Mouse (Mus musculus) heart, embryonic 11.5 days (tissue): ENCODE data around the gene Flot1. TPM values are rescaled to one million over a fixed set of nuclear protein-coding genes. Genes with fewer than 3 reads are reported as not detected.

Experiments used
- ATAC-seq: fragments of 200-750 bp; cut with Nextera tagmentation; replicated peaks from 2 replicates; pipeline ENCODE4 v1.8.0; 2017; ENCODE audit warnings: moderate library complexity; ENCODE audit not compliant: insufficient number of reproducible peaks, low FRiP score, low TSS enrichment
- H3K27ac ChIP-seq: fragments of 300-500 bp; sonication (generic); 2 replicates; pipeline ENCODE4 v1.5.1; 2014; ENCODE audit warnings: mild to moderate bottlenecking, low read depth, low read length
- H3K27me3 ChIP-seq: fragments of 300-500 bp; sonication (generic); 2 replicates; pipeline ENCODE4 v1.6.1; 2014; ENCODE audit warnings: mild to moderate bottlenecking, low read length, mixed read lengths; ENCODE audit not compliant: control insufficient read depth, insufficient read depth
- H3K36me3 ChIP-seq: fragments of 300-500 bp; sonication (generic); 2 replicates; pipeline ENCODE4 v1.6.1; 2014; ENCODE audit warnings: mild to moderate bottlenecking, low read length, moderate library complexity, mixed read lengths; ENCODE audit not compliant: control insufficient read depth, insufficient read depth
- H3K4me1 ChIP-seq: fragments of 300-500 bp; sonication (generic); 2 replicates; pipeline ENCODE4 v1.6.1; 2014; ENCODE audit warnings: low read length; ENCODE audit not compliant: control insufficient read depth, insufficient read depth
- H3K4me2 ChIP-seq: fragments of 300-500 bp; sonication (generic); 2 replicates; pipeline ENCODE4 v1.6.1; 2014; ENCODE audit warnings: mild to moderate bottlenecking, moderate library complexity
- H3K4me3 ChIP-seq: fragments of 300-500 bp; sonication (generic); 2 replicates; pipeline ENCODE4 v1.5.1; 2014; ENCODE audit warnings: low read depth, low read length
- H3K9ac ChIP-seq: fragments of 300-500 bp; sonication (generic); 2 replicates; pipeline ENCODE4 v1.6.1; 2014; ENCODE audit warnings: mild to moderate bottlenecking, low read depth, low read length, moderate library complexity
- H3K9me3 ChIP-seq: fragments of 300-500 bp; sonication (generic); replicated peaks from 2 replicates; pipeline ENCODE4 v1.6.1; 2016; ENCODE audit warnings: low read length; ENCODE audit not compliant: control insufficient read depth
- WGBS: fragments of 180-500 bp; shearing (Covaris S2); extraction: QIAGEN DNeasy Blood & Tissue Kit; methylation state at CpG from one replicate; pipeline ENCODE4 v1.1.7; 2014; ENCODE audit not compliant: insufficient replicate concordance; 5-methylcytosine and 5-hydroxymethylcytosine counted together
- polyA plus RNA-seq: library from polyadenylated mRNA; unstranded; fragments of >200 nt; fragmentation: Nextera tagmentation; extraction: Ambion mirVana; gene quantifications from 2 replicates; pipeline ENCODE4 v1.2.1, GENCODE M21; 2014

Flot1 gene
- polyA plus RNA-seq, 1 experiment from 2014 or later: 74.0 TPM

DNA sequence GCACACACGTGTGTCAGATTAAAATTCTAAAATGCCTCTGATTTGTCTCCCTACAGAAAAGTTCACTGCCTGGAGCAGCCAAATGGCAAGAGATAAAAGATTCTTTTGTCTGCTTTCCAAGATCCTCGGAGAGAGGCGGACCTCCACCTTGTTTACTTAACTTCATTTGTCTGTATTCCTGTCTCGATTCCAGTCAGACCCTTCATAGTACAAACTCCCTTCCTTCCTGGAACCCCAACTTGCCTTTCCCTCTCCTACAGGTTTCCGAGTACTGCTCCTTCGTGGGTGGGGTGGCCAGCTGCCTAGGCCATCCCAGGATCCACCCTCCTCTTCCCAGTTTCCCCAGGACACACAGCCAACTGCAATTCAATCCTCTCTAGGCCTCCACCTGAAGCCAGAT is 20.0 kb upstream of the Flot1 start:
- Histone ChIP-seq H3K27me3 (no peaks in the 10 kb centered on the region), H3K27ac (no peak overlapping the region), H3K4me3 (no peak overlapping the region), H3K4me1 (no peaks in the 10 kb centered on the region), H3K9me3 (0 out of 2 replicates have a peak, but pooled peaks cover 2% of the 10 kb centered on the region), H3K9ac (no peak overlapping the region), H3K4me2 (no peak overlapping the region), H3K36me3 (no peaks in the 10 kb centered on the region)
- WGBS: 56% methylated on average over 6 of the region's 6 CpGs
- no peak for ATAC-seq

DNA sequence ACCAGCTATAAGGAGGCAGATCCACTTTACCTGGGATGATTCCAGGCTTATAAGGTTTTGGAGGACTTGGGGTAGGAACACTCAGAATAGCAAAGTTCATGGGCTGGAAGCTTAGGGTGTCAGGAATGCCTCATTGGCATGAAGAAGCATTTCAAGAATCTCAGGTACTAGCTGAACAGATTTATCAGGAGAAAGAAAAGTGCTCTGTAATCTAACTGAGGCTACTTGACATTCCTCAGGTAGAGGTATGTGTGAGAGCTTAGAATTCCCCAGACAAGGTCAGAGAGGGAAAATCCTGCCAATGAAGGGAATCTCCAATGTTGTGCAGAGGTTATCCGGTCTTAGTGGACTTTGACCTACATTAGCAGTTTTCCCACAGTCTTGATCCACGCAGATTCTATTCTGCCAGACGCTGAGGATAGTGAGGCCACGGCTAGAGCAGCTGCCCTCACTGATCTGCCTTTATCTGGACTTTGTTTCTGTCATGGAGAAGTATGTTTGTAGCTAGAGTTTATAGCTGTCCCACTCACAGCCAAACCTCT is 19.1 kb upstream of the Flot1 start:
- no peak for ATAC-seq
- Histone ChIP-seq H3K9me3 (no peaks in the 10 kb centered on the region), H3K27ac (no peak overlapping the region), H3K27me3 (no peaks in the 10 kb centered on the region), H3K9ac (no peak overlapping the region), H3K36me3 (no peaks in the 10 kb centered on the region), H3K4me3 (no peak overlapping the region), H3K4me1 (no peaks in the 10 kb centered on the region), H3K4me2 (no peak overlapping the region)
- 50% methylated on average over 4 of the region's 4 CpGs for WGBS

DNA sequence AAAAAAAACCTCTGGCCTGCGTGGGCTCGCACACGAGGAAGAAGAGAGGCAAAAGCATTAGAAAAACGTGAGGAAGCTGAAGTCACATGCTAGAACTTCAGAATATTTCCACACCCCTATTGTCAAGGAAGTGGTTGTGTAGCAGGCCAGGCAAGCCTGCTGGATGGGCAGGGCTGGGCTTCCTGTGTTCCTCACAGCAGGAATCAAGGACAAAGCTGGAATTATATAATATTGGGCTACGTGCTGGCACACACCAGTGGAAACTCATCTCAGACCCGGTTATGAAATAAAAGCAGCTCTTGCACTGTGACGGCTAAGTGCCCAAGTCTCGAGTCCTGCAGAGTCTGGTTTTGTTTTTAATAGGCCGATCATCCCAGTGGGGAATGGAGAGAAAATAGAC is 15.0 kb upstream of the Flot1 start:
- Histone ChIP-seq H3K9ac (no peak overlapping the region), H3K36me3 (no peaks in the 10 kb centered on the region), H3K27ac (no peak overlapping the region), H3K9me3 (no peaks in the 10 kb centered on the region), H3K4me2 (no peak overlapping the region), H3K4me1 (peaks cover 5% of the 10 kb centered on the region; the same call in 1 of the 2 replicates), H3K4me3 (no peak overlapping the region), H3K27me3 (no peaks in the 10 kb centered on the region)
- 69% methylated on average over 9 of the region's 9 CpGs for WGBS
- ATAC-seq: no peak

DNA sequence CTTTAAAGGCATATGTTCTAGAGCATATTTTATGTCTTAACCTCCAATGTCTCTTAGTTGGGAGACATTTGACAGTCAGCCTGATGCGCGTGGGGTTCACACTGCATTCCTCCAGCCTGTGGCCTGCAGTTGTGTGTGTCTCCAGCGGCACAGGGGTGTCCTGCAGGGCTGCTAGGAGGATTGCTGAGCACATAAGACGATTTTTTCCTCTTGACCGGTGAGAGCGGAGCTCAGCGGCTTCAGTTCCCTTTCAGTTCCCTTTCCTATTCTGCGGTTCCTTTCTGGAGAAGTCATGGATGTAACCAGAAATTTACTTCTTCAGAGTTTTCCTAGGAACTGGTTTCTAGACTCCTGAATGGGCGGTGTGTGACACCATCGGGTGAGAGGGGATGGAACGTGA is 13.6 kb upstream of the Flot1 start:
- Histone ChIP-seq H3K27ac (no peak overlapping the region), H3K27me3 (no peaks in the 10 kb centered on the region), H3K4me3 (no peak overlapping the region), H3K4me2 (no peak overlapping the region), H3K36me3 (no peaks in the 10 kb centered on the region), H3K9ac (no peak overlapping the region), H3K4me1 (peaks cover 13% of the 10 kb centered on the region), H3K9me3 (no peaks in the 10 kb centered on the region)
- ATAC-seq: no peak
- 81% methylated on average over 11 of the region's 11 CpGs for WGBS

DNA sequence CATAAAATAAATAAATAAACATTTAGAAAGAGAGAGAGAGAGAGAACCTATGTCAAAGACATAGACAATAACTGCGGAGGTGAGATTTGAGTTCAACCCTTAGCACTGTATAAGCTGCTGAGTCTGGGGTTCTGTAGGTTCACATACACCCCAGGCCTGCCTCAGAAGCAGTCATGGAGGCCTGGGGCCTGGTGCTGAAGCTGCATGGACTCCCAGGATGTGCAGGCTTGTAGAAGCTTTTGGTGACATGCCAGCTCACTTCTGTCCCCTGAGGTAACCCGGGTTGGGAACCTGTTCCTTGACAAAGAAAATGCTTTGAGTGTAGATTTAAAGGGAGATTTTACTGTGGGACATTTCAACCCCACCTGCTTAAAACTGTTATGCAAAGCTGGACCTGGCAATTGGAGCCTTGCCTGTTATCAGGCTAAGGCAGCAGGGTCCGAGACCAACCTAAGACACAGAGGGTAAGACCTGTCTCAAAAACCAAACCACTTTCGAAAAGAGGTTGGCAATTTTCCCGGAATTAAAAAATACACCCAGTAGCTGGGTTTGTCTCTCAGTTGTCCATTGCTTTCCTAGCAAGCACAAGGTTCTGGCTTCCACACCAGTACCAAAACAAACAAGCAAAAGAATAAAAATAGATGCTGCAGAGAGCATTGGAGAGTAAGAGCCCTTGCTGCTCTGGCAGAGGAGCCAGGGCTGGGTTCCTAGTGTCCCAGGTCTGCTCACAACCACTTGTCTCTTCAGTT is 12.0 kb upstream of the Flot1 start:
- H3K4me1 ChIP-seq: peaks cover 29% of the 10 kb centered on the region
- no peaks in the 10 kb centered on the region for H3K27me3 ChIP-seq
- H3K9me3 ChIP-seq: no peaks in the 10 kb centered on the region
- no peaks in the 10 kb centered on the region for H3K36me3 ChIP-seq
- H3K27ac ChIP-seq: no peak overlapping the region
- H3K9ac ChIP-seq: no peak overlapping the region
- no peak for ATAC-seq
- no peak overlapping the region for H3K4me3 ChIP-seq
- 72% methylated on average over 5 of the region's 5 CpGs for WGBS
- H3K4me2 ChIP-seq: no peak overlapping the region

DNA sequence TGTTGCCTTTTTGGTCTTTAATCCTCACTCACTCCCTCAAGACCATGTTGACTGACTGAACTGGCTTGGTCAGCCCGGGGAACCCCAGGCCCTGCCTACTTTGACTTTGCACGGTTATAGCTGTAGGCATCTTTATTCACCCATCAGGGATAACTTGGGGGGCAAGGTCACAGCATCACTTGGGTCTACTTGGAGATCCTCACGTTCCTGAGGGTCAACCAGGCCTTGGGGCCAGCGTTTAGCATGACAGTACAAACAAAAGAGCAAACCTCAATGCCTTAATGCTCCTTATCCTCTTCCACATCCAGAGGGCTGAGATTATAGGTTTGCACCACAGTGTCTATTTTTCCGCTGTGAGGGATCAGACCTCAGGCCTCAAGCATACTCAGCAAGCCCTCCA is 10.7 kb upstream of the Flot1 start:
- Histone ChIP-seq H3K4me3 (no peak overlapping the region), H3K27me3 (no peaks in the 10 kb centered on the region), H3K27ac (peak overlapping the region; percentile 87), H3K9ac (no peak overlapping the region), H3K36me3 (no peaks in the 10 kb centered on the region), H3K4me1 (peaks cover 38% of the 10 kb centered on the region), H3K4me2 (no peak overlapping the region), H3K9me3 (no peaks in the 10 kb centered on the region)
- ATAC-seq: no peak
- WGBS: 78% methylated on average over 5 of the region's 5 CpGs

DNA sequence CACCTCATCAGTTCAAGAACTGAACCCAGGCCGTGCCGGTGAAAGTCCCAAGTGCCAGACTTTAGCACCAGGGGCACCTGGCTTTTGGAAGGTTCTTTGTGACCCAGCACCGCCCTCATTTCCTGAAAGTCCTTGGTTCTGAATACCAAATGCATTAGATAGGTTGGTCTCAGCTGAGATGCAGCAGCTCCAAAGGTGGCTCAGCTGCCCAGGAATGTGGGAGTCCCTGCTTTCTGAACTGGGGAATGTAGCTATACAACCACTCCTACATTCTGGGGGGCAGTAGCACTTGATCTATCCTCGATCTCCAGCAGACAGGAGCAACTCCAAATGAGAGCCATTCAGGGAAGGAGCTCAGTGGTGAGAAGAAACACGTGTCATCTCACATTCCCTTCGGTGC is 10.3 kb upstream of the Flot1 start:
- Histone ChIP-seq H3K9ac (0 out of 2 replicates have a peak overlapping the region, but pooled peaks have one; percentile 18), H3K4me2 (no peak overlapping the region), H3K4me3 (no peak overlapping the region), H3K36me3 (no peaks in the 10 kb centered on the region), H3K9me3 (no peaks in the 10 kb centered on the region), H3K4me1 (peaks cover 38% of the 10 kb centered on the region), H3K27me3 (no peaks in the 10 kb centered on the region), H3K27ac (peak overlapping the region; percentile 87)
- ATAC-seq: 0 out of 2 replicates have a peak, but pooled peaks have one; percentile 16
- 65% methylated on average over 6 of the region's 6 CpGs for WGBS

DNA sequence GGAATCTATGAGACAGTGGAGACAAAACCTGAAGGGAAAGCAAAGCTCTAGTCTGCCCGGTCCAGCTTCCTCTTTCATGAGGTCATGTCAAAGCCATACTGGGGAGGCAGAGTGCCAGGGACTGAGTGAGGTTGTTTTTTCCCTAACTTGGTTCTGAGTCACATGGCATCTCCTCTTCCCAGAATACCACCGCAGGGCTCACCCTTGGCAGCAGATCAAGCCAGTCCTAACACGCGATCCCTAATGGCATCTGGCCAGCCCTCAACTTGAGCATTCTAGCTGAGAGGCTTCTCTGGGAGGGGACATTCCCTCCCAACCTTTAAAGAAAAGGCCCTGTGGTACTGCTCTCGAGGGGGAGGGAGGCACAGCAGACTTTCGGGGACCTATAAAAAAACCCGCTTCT is 9.8 kb upstream of the Flot1 start:
- WGBS: 43% methylated on average over 7 of the region's 7 CpGs
- 0 out of 2 replicates have a peak overlapping the region, but pooled peaks have one; percentile 18 for H3K9ac ChIP-seq
- peaks cover 38% of the 10 kb centered on the region for H3K4me1 ChIP-seq
- no peaks in the 10 kb centered on the region for H3K9me3 ChIP-seq
- H3K36me3 ChIP-seq: no peaks in the 10 kb centered on the region
- no peaks in the 10 kb centered on the region for H3K27me3 ChIP-seq
- H3K4me2 ChIP-seq: no peak overlapping the region
- H3K4me3 ChIP-seq: no peak overlapping the region
- ATAC-seq: peak; percentile 72
- peak overlapping the region; percentile 87 for H3K27ac ChIP-seq

DNA sequence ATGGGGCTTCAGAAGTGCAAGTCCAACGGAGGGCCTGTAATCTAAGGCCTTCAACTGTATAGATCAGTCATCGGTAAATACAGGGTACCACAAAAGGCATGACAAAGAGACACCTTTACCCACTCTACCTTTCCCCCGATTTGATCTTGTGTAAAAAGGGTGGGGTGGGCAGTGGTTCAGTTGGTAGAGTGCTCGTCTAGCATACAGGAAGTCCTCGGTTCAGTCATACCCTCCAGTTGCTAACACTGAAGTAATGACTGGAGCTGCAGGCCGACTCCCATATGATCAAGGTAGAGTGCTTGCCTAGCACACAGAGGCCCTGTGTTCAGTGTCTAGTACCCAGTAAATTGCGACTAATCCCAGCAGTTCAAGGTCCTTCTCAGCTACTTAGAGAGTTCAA is 9.4 kb upstream of the Flot1 start:
- H3K27me3 ChIP-seq: no peaks in the 10 kb centered on the region
- peaks cover 38% of the 10 kb centered on the region for H3K4me1 ChIP-seq
- peak overlapping the region; percentile 87 for H3K27ac ChIP-seq
- H3K4me2 ChIP-seq: no peak overlapping the region
- H3K9ac ChIP-seq: 0 out of 2 replicates have a peak overlapping the region, but pooled peaks have one; percentile 12
- H3K4me3 ChIP-seq: no peak overlapping the region
- H3K9me3 ChIP-seq: no peaks in the 10 kb centered on the region
- ATAC-seq: 0 out of 2 replicates have a peak, but pooled peaks have one; percentile 20
- H3K36me3 ChIP-seq: no peaks in the 10 kb centered on the region
- 79% methylated on average over 7 of the region's 7 CpGs for WGBS
